ENCODE assay signal across 8 mouse cellular contexts in genomic region chr13:65112459-65113110, GRCm38 (mm10). TPM values are rescaled to one million over a fixed set of nuclear protein-coding genes. Genes with fewer than 3 reads are reported as not detected.
DNase-seq lines count a peak whose midpoint lies in the region; ATAC-seq and TF ChIP-seq lines count a peak whose summit lies in the region.

Mfsd14b (minus strand) TSS chr13:65112975.

- peak within 1 kb of the TSS; percentile 98 for H3K4me3 ChIP-seq in bone marrow, adult 2 months (replicated peaks; ENCODE audit: control insufficient read depth, low read depth, low read length)
- H3K4me3 ChIP-seq in embryonic facial prominence, embryonic 15.5 days (replicated peaks): peak within 1 kb of the TSS; percentile 82
- H3K4me3 ChIP-seq in limb, embryonic 14.5 days (replicated peaks; ENCODE audit: low read length): peak within 1 kb of the TSS; percentile 90
- H3K4me3 ChIP-seq in midbrain, postnatal 0 days (ENCODE audit: low read depth, low read length): peak within 1 kb of the TSS; percentile 73

- H3K27me3 ChIP-seq in embryonic facial prominence, embryonic 15.5 days: no peaks in the 10 kb centered on the region
- no peaks in the 10 kb centered on the region for H3K27me3 ChIP-seq in limb, embryonic 14.5 days (ENCODE audit: control insufficient read depth, insufficient read depth, low read length)
- no peaks in the 10 kb centered on the region for H3K27me3 ChIP-seq in midbrain, postnatal 0 days (ENCODE audit: insufficient read depth, low read length)

- no peaks in the 10 kb centered on the region for H3K36me3 ChIP-seq in embryonic facial prominence, embryonic 15.5 days
- H3K36me3 ChIP-seq in limb, embryonic 14.5 days (ENCODE audit: control insufficient read depth, insufficient read depth, low read length): no peaks in the 10 kb centered on the region
- H3K36me3 ChIP-seq in midbrain, postnatal 0 days (ENCODE audit: insufficient read depth, low read length): no peaks in the 10 kb centered on the region

- TF ChIP-seq POLR2A in bone marrow, adult 2 months (IDR thresholded peaks at IDR 0.05; ENCODE audit: borderline replicate concordance, control insufficient read depth, low read depth, low read length): peak; percentile 80; the same call in 1 of the 2 replicates
- TF ChIP-seq POLR2A in limb, embryonic 14.5 days (IDR thresholded peaks at IDR 0.05; ENCODE audit: borderline replicate concordance, extremely low read depth, insufficient read depth, insufficient read length): peak; percentile 81; the same call in 1 of the 2 replicates

- H3K4me1 ChIP-seq in bone marrow, adult 2 months (ENCODE audit: control insufficient read depth, insufficient read depth, low read length): no peaks in the 10 kb centered on the region; the same call in 1 of the 2 replicates
- H3K4me1 ChIP-seq in embryonic facial prominence, embryonic 15.5 days: no peaks in the 10 kb centered on the region
- H3K4me1 ChIP-seq in limb, embryonic 14.5 days (ENCODE audit: control insufficient read depth, insufficient read depth, low read length): peaks cover 5% of the 10 kb centered on the region; the same call in 1 of the 2 replicates
- peaks cover 3% of the 10 kb centered on the region; the same call in 1 of the 2 replicates for H3K4me1 ChIP-seq in midbrain, postnatal 0 days (ENCODE audit: insufficient read depth, low read length)

- peak; percentile 99 for ATAC-seq in embryonic facial prominence, embryonic 15.5 days (ENCODE audit: insufficient number of reproducible peaks, low FRiP score, low TSS enrichment, low read depth)
- ATAC-seq in limb, embryonic 14.5 days (ENCODE audit: low FRiP score, low read depth): peak; percentile 100
- ATAC-seq in midbrain, postnatal 0 days (ENCODE audit: low FRiP score): peak; percentile 100

- under 1% methylated on average over 60 of the region's 60 CpGs for WGBS in bone marrow, adult 2 months
- WGBS in embryonic facial prominence, embryonic 15.5 days: under 1% methylated on average over 60 of the region's 60 CpGs
- WGBS in limb, embryonic 14.5 days: under 1% methylated on average over 59 of the region's 60 CpGs
- WGBS in midbrain, postnatal 0 days: under 1% methylated on average over 60 of the region's 60 CpGs

- no peak for TF ChIP-seq CTCF in bone marrow, adult 2 months (IDR thresholded peaks at IDR 0.05; ENCODE audit: control insufficient read depth, insufficient read depth, low read length)
- TF ChIP-seq CTCF in midbrain, postnatal 0 days (IDR thresholded peaks at IDR 0.05): no peak

- peak within 1 kb of the TSS; percentile 86 for H3K9ac ChIP-seq in embryonic facial prominence, embryonic 15.5 days
- H3K9ac ChIP-seq in limb, embryonic 14.5 days (ENCODE audit: low read depth, low read length, severe bottlenecking): peak within 1 kb of the TSS; percentile 97
- H3K9ac ChIP-seq in midbrain, postnatal 0 days (replicated peaks; ENCODE audit: low read length, poor library complexity, severe bottlenecking): peak within 1 kb of the TSS; percentile 81

- H3K9me3 ChIP-seq in embryonic facial prominence, embryonic 15.5 days (replicated peaks): 0 out of 2 replicates have a peak, but pooled peaks cover 3% of the 10 kb centered on the region
- H3K9me3 ChIP-seq in limb, embryonic 14.5 days (ENCODE audit: control insufficient read depth, low read length): no peaks in the 10 kb centered on the region
- H3K9me3 ChIP-seq in midbrain, postnatal 0 days (ENCODE audit: low read length): no peaks in the 10 kb centered on the region

- DNase-seq in 416B (ENCODE audit: low read depth): peak; percentile 93
- DNase-seq in heart, adult 8-10 months (ENCODE audit: low spot score): peak; percentile 94
- peak; percentile 90 for DNase-seq in kidney, adult 9 months
- peak; percentile 98 for DNase-seq in limb, embryonic 14.5 days (ENCODE audit: low spot score)
- peak; percentile 99 for DNase-seq in midbrain, postnatal 0 days (ENCODE audit: low spot score)
- DNase-seq in spleen, postnatal 14 days (ENCODE audit: low spot score in 2 of 2): peak; percentile 67 to 79

- H3K4me2 ChIP-seq in embryonic facial prominence, embryonic 15.5 days (replicated peaks): peak within 1 kb of the TSS; percentile 67
- H3K4me2 ChIP-seq in limb, embryonic 14.5 days (replicated peaks; ENCODE audit: low read depth, low read length, severe bottlenecking): peak within 1 kb of the TSS; percentile 76
- H3K4me2 ChIP-seq in midbrain, postnatal 0 days (ENCODE audit: low read depth, low read length, poor library complexity, severe bottlenecking): peak within 1 kb of the TSS; percentile 86

- H3K27ac ChIP-seq in bone marrow, adult 2 months (ENCODE audit: control insufficient read depth, insufficient read depth, low read depth, low read length, poor library complexity): peak within 1 kb of the TSS; percentile 98
- H3K27ac ChIP-seq in embryonic facial prominence, embryonic 15.5 days (replicated peaks): peak within 1 kb of the TSS; percentile 91
- H3K27ac ChIP-seq in limb, embryonic 14.5 days (replicated peaks; ENCODE audit: low read depth, low read length): peak within 1 kb of the TSS; percentile 92
- H3K27ac ChIP-seq in midbrain, postnatal 0 days (ENCODE audit: low read depth, low read length): peak within 1 kb of the TSS; percentile 64

RNA-seq across cellular contexts. Expression of gene Mfsd14b, which starts in this region (rescaled TPM):
- 13.7 and 15.4 TPM in 2 replicates for polyA plus RNA-seq in bone marrow, adult 2 months (2011; ENCODE audit: insufficient read depth, insufficient read length, low replicate concordance, missing spikeins)
- 62.2 and 65.5 TPM in 2 replicates for polyA plus RNA-seq in embryonic facial prominence, embryonic 15.5 days (2015; fragmentation: Nextera tagmentation; extraction: Ambion mirVana)
- total RNA-seq in heart, adult 8-10 months (2022): 10 to 100 TPM; 11.7 to 14.3 (median 13.0) TPM
- 31.1 and 35.5 TPM in 2 replicates for polyA plus RNA-seq in limb, embryonic 14.5 days (2012; rRNA removed)
- 70.6 and 73.9 TPM in 2 replicates for polyA plus RNA-seq in limb, embryonic 14.5 days (2014; fragmentation: Nextera tagmentation; extraction: Ambion mirVana)
- 36.4 and 42.2 TPM in 2 replicates for total RNA-seq in midbrain, postnatal 0 days (2014; rRNA removed)
- polyA plus RNA-seq in midbrain, postnatal 0 days (2015; fragmentation: Nextera tagmentation; extraction: Ambion mirVana): 18.2 and 18.6 TPM in 2 replicates

Comparison
In these comparisons a context has a peak if more than half of its experiments do, and no peak if none do; other contexts are left out.
1. Peak in every context shown above with its lines: DNase-seq, ATAC-seq, H3K4me3 ChIP-seq and H3K27ac ChIP-seq.